Mouse (Mus musculus) ovary, adult 2 months (tissue): ENCODE data around the gene Ndufa10. TPM values are rescaled to one million over a fixed set of nuclear protein-coding genes. Genes with fewer than 3 reads are reported as not detected.

ENCODE experiments used
- polyA plus RNA-seq: library from polyadenylated mRNA; depleted of rRNA; stranded (reverse); fragments of >200 nt; gene quantifications from 2 replicates; pipeline ENCODE4 v1.2.3, GENCODE M21; 2012; rRNA removed

Ndufa10 gene
- 108 and 135 TPM in 2 replicates for polyA plus RNA-seq

GRCm38 (mm10) chr1:92473165-92474041 is at the start of gene Ndufa10:
TSS of gene Ndufa10 (minus strand) at chr1:92473860.

GRCm38 (mm10) chr1:92518561-92518960 is 44.9 kb upstream of the Ndufa10 start, which contains the start of gene Olfr1414:
TSS of gene Olfr1414 (minus strand) at chr1:92518661.

GRCm38 (mm10) chr1:92496001-92496400 is 22.3 kb upstream of the Ndufa10 start, which contains the start of gene Olfr1415:
TSS of gene Olfr1415 (minus strand) at chr1:92496101.

GRCm38 (mm10) chr1:92485013-92485412 is 11.4 kb upstream of the Ndufa10 start, which contains the start of gene Olfr1416:
TSS of gene Olfr1416 (minus strand) at chr1:92485113.

Other genes starting within 250 kb of the Ndufa10 start
- not detected in 2 replicates for gene Olfr1416, start 11.3 kb upstream of the Ndufa10 start, polyA plus RNA-seq
- not detected in 2 replicates for gene Olfr1415, start 22.2 kb upstream of the Ndufa10 start, polyA plus RNA-seq
- gene Olfr1414, start 44.8 kb upstream of the Ndufa10 start, polyA plus RNA-seq = not detected in 2 replicates
- gene Olfr1413, start 97.5 kb upstream of the Ndufa10 start, polyA plus RNA-seq = not detected in 2 replicates
- gene Olfr1412, start 111.9 kb upstream of the Ndufa10 start, polyA plus RNA-seq = not detected in 2 replicates
- gene Olfr1411, start 120.6 kb upstream of the Ndufa10 start, polyA plus RNA-seq = not detected in 2 replicates
- not detected in 2 replicates for gene Olfr1410, start 131.9 kb upstream of the Ndufa10 start, polyA plus RNA-seq
- gene Olfr12, start 143.9 kb upstream of the Ndufa10 start, polyA plus RNA-seq = not detected in 2 replicates
- 38.1 and 77.4 TPM in 2 replicates for gene Cops9, start 168.1 kb upstream of the Ndufa10 start, polyA plus RNA-seq
- 0.31 TPM in 1 of 2 replicates, not detected in the other for gene Otos, start 175.0 kb upstream of the Ndufa10 start, polyA plus RNA-seq